Mouse (Mus musculus) CH12F3 (cell line): ENCODE results near the gene Otud3.

Experiments
- in situ Hi-C: fragments of 300-500 bp; cut with MboI; formaldehyde crosslinking; loops from 2 replicates; pipeline ENCODE4 v1.14.3; 2020; ENCODE audit warnings: low sequenced_read_pairs

Gene Otud3

GRCm38 (mm10) chr4:138913797-138914196 is at the start of gene Otud3:
Otud3 (minus strand) TSS chr4:138913945.
- in situ Hi-C loops, result no loop called here

- in situ Hi-C loops, result no loop called here
Observed at GRCm38 (mm10) chr4:138962719-138963118, 49.0 kb upstream of the Otud3 start.

GRCm38 (mm10) chr4:138959926-138960325 is 46.2 kb upstream of the Otud3 start:
- in situ Hi-C loops, result no loop called here

GRCm38 (mm10) chr4:138959120-138959519 is 45.4 kb upstream of the Otud3 start:
- in situ Hi-C loops, result no loop called here

- in situ Hi-C loops, result no loop called here
Observed at GRCm38 (mm10) chr4:138958612-138959011, 44.9 kb upstream of the Otud3 start.

- in situ Hi-C loops, result no loop called here
Observed at GRCm38 (mm10) chr4:138948257-138948656, 34.5 kb upstream of the Otud3 start.

- in situ Hi-C loops, result no loop called here
Observed at GRCm38 (mm10) chr4:138943730-138944129, 30.0 kb upstream of the Otud3 start.

DNA sequence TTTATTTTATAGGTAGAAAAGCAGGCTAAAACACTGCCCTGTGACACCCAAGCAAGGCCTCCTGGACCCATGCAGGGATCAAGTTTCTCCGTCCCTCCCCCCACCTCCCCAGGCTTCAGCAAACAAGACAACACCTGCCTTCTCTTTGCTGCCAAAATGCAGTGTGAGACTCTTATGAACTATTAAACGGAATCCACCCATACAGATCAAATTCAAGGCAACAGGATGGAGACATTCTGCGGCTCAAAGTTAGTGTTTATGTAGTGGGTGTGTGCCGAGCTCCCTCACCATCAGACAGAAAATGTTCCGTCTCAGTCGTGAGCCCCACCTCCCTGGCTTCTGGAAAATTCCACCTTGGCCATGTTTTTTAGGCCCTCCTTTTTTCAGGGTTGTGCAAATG is 28.2 kb upstream of the Otud3 start:
- in situ Hi-C loops, result no loop called here

DNA sequence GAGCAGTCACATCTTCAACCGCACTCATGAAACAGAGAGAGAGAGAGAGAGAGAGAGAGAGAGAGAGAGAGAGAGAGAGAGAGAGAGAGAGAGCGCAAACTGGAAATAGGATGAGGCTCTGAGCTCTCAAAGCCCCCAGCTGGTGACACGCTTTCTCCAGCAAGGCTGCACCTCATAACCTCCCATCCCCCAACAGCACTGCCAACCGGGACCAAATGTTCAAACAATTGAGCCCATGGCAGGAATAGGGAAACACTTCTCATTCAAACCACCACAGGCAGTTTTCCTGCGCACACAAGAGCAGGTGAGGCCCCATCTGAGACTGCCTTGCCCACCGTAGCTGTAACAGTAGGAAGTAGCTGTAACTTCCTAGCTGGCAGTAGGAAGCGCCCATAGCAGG is 27.7 kb upstream of the Otud3 start:
- in situ Hi-C loops, result no loop called here

DNA sequence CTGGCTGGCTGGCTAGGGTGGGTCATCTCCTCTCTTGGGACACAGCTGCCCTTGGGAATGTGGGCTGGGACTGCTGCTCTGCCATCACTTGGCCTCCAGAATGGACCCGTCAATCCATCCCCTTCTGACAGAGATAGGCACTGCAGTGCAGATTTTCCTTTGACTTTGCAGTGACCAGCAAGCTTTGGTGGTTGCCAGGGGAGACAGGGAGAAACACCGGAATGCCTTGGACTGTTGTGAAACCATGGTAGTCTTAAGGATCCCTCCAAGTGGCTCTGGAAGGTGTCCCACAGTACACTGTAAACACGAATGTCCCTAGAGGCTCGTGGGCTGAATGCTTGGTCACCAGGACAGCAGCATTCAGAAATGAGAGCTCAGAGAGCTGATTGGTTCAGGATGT is 25.7 kb upstream of the Otud3 start:
- in situ Hi-C loops, result no loop called here

- in situ Hi-C loops, result no loop called here
Observed at GRCm38 (mm10) chr4:138938495-138939269, 24.9 kb upstream of the Otud3 start.

- in situ Hi-C loops, result no loop called here
Observed at GRCm38 (mm10) chr4:138934456-138935145, 20.9 kb upstream of the Otud3 start.

- in situ Hi-C loops, result no loop called here
Observed at GRCm38 (mm10) chr4:138933862-138934261, 20.1 kb upstream of the Otud3 start.

- in situ Hi-C loops, result no loop called here
Observed at GRCm38 (mm10) chr4:138925561-138925960, 11.8 kb upstream of the Otud3 start.

DNA sequence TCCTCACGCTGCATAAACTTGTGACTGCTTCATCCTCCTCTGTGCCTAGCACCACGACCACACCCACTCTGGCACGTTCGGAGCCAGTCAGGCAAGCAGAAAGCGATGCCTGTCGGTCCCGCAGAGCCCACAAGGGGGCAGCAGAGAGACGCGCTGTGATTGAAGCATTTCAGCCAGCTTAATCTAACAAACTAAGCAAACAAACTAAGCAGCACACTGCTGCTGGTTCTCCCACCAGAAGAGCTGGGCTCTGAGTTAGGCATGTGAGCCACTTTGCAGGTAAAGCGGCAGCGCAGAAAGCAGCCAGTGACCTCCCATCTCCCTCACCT is 8.3 kb upstream of the Otud3 start:
- in situ Hi-C loops, result no loop called here

- in situ Hi-C loops, result no loop called here
Observed at GRCm38 (mm10) chr4:138921254-138922130, 7.7 kb upstream of the Otud3 start.

- in situ Hi-C loops, result no loop called here
Observed at GRCm38 (mm10) chr4:138917282-138917681, 3.5 kb upstream of the Otud3 start.

GRCm38 (mm10) chr4:138913141-138913787 is 481 bp downstream of the Otud3 start:
- in situ Hi-C loops, result no loop called here

DNA sequence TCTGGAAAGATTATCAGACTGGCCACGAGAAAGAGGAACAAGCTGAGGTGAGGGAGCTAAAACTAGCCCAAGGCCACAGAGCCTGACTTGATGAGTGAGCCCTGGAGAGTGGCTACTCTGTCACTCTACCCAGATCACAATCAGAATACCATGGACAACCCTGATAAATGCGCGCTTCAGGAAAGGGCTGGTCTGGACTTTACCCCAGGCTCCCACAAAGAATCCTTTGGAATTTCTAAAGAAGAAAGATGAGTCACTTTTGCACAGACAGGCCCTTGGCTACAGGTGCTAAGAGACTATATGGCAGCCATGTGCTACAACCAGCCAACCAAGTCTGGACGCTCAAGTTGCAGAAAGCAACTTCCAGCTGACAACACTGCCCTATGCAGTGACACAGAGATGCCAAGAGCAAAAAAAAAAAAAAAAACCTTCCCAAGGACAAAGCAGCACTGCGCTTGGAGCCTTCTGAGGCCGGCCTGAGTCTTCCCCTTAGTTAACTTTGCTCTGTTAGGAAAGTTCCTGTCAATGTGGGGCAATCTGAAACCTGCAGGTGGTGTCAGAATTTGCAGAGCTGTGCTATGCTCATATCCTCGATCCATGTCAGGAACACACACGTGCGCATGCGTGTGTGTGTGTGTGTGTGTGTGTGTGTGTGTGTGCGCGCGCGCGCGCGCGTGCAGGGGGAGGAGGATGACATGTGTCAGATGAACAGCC is 8.0 kb downstream of the Otud3 start:
- in situ Hi-C loops, result no loop called here

DNA sequence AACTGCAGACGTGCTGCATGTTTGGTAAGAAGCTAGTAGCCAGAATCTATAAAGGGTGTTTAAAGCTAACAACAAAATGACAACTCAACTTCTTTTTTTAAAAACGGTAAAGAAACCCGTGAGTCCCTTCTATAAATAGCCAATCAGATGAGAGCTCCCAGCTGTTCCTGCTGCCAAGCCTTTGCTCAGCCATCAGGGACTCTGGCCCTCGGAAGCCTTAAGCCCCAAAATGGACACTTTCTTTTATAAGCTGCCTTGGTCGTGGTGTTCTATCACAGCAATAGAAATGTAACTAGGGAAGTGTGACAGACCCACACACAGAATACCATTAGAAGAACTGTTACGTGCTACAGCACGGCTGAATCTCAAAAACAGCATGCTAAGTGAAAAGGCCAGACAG is 14.4 kb downstream of the Otud3 start:
- in situ Hi-C loops, result no loop called here
